Mouse (Mus musculus): ENCODE results near the gene Abca6.
A peak's percentile ranks its signal among the peaks of the same experiment; 100 is the strongest.

Abca6 gene

DNA sequence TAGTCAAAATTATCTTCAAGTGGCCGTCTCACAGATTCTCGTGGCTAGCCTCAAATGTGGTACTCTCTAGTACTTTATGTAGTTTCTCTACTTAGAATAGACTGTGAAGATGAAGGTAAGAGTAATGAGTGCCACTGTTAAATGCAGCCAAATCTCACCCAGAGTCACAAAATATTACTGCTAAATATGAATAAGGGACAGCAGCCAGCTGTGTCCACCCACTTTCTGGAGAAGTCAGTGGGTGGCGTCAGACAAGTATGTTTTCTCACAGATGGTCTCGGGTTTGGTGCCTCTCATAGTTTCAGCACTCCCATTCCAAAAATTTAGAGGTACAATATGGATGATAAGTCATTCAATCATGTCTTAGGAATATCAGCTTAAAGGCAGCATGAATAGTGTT lies 56.3 kb downstream of the Abca6 start:
- no peak for DNase-seq

GRCm38 (mm10) chr11:110171212-110171611 lies 80.4 kb downstream of the Abca6 start:
- DNase-seq = no peak

- DNase-seq = peak; percentile 38
Measured at GRCm38 (mm10) chr11:110167459-110168251, 83.9 kb downstream of the Abca6 start, which contains the start of gene Abca9. Gene Abca9 (minus strand): TSS chr11:110168196.

- DNase-seq = peak; percentile 17
Measured at GRCm38 (mm10) chr11:110165822-110166221, 85.8 kb downstream of the Abca6 start.

GRCm38 (mm10) chr11:110165409-110165808 lies 86.2 kb downstream of the Abca6 start:
- DNase-seq = no peak

GRCm38 (mm10) chr11:110157059-110157458 lies 94.5 kb downstream of the Abca6 start:
- DNase-seq = peak; percentile 2

DNA sequence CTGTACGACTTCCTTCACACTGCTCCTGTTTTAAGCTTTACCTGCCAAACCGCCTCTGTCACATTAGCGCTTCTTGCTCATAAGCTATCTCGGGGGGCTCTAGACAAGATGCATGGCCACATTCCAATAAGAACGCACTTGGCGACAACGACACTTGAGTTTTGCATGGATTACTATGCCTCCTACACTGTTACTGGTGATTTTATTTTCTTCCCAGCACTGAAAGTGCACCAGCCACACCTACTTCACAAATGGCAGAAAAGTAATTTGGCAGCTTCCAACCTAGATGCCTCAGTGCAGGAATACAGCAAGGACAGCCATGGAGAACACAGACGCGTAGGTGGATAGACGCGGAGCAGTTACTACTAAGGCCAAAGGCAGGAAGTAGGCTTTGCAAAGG lies 95.6 kb downstream of the Abca6 start:
- no peak for DNase-seq

GRCm38 (mm10) chr11:110147640-110148039 lies 103.9 kb downstream of the Abca6 start:
- no peak for DNase-seq

DNA sequence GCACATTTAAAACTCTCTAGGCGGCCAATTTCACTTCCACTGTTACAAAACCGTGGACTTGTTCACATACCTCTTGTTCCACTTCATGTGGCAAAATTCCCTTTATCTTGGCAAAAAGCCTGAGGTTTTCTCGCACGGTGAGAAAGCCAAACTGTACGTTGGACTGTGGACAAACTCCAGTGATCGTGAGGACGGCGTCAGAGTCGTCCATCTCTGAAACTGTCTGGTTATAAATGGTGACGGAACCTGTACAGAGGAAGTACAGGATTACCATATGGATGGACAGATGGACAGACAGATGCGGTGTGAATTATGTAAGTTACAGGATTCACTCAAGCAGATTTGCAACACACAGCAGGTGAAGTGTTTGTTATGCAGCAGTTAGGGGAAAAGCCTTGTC lies 106.2 kb downstream of the Abca6 start:
- DNase-seq = peak; percentile 33

DNA sequence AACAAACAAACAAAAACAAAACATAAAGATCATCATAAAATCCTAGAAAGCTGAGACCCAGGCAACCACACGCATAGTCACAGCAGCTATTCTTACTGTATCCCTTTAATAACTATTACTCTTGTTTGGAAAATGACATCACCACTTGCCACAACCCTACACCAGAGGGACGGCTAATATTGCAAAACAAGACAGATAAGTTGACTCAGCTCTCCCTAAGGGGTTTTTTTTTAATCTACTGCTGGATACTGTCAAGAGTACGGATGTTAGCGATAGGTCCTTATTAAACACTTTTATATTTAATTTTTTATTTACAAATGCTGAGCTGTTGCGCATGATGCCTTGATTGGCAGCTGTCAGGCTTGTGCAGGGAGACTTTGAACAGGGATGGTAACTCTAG lies 120.8 kb downstream of the Abca6 start:
- peak; percentile 2 for DNase-seq

Measured in lung, postnatal 36 days (tissue).